Mouse (Mus musculus): ENCODE results near the gene Fis1. TPM values are rescaled to one million over a fixed set of nuclear protein-coding genes. Genes with fewer than 3 reads are reported as not detected.
A peak's percentile ranks its signal among the peaks of the same experiment; 100 is the strongest.
"Not testable (repeated sequence)": the region's sequence is repeated elsewhere in the genome, so short reads cannot be mapped to it uniquely, and the experiment has no call there.

Fis1 gene
- polyA plus RNA-seq, 1 experiment from 2014 or later, result 309 TPM

DNA sequence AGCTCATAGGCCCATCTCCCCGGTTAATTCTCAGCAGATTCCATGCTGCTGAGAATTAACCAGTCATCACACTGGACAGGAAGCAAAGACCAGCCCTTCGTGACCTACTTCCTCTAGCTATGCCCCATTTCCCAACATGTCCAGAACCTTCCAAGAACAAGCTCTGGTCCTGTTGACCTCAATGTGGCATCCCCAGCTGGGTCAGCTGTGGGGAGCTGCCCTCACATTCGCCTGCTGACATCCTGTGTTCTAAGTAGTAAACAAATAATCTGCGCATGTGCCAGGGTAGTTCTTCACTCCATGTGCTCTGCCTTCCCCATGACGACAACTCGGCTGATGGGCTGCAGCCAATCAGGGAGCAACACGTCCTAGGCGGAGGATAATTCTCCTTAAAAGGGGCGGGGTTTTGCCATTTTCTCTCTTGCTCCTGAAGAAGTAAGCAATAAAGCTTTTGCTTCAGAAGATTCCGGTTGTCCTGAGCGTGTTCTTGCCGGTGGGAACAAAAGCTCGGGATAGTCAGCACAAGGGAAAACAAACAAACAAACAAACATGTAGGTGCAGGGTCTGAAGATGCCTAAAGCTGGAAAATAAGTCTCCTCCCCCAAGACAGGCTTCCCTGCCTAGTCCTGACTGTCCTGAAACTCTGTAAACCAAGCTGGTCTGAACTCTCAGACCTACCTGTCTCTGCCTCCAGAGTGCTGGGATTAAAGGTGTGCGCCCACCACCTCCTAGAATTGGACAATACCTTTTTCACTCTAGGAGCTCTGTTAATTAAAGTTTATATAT is 3.3 kb upstream of the Fis1 start:
- H3K9me3 ChIP-seq (ENCODE audit: control insufficient read depth, low read length); H3K27ac ChIP-seq (ENCODE audit: low read depth); DNase-seq (ENCODE audit: low spot score); ATAC-seq (replicated peaks; ENCODE audit: low FRiP score, low TSS enrichment, low read depth); H3K27me3 ChIP-seq (replicated peaks; ENCODE audit: control insufficient read depth, insufficient read depth, low read length); H3K4me2 ChIP-seq (ENCODE audit: low read length); H3K4me3 ChIP-seq (ENCODE audit: low read depth, low read length); H3K36me3 ChIP-seq (ENCODE audit: control insufficient read depth, insufficient read depth, low read length); H3K9ac ChIP-seq (ENCODE audit: low read length): not testable (repeated sequence)
- 82% methylated on average over 14 of the region's 14 CpGs for WGBS
- peaks cover 10% of the 10 kb centered on the region for H3K4me1 ChIP-seq (replicated peaks; ENCODE audit: control insufficient read depth, insufficient read depth, low read length)

DNA sequence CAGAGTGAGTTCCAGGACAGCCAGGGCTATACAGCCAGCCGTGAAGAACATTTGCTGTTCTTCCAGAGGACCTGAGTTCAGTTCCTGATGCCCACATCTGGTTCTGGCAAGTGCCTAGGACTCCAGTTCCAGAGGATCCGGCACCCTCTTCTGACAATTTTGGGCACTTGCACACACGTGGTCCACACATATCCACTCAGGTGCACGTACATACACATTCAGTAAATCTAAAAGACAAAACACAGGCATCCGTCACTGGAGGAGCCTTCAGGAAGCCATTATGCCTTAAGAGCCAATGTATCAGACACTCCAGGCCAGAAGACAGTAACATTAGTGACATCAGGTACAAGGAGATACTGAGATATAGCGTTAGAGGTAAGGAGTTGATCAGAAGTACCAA is 2.6 kb upstream of the Fis1 start:
- no peaks in the 10 kb centered on the region for H3K36me3 ChIP-seq (ENCODE audit: control insufficient read depth, insufficient read depth, low read length)

DNA sequence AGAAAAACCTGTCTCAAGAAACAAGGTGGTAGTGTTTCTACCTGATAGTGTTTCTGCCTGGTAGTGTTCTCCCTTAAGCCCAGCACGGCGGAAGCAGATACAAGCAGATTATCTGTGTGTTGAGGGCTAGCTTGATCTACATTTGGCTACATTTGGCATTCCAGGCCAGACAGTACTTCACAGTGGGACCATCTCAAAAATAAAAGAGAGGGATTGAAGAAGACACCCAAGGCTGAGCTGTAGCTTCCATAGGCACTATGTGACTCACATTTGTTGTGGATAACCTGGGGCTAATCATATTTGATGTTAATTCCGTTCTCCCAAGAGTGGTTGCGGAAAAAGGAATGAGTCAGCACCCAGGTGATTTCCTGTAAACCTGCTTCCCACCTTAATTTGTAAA is 922 bp upstream of the Fis1 start:
- no peak overlapping the region for H3K4me3 ChIP-seq (ENCODE audit: low read depth, low read length)
- no peak overlapping the region for H3K9ac ChIP-seq (ENCODE audit: low read length)
- H3K27ac ChIP-seq (ENCODE audit: low read depth), result no peak overlapping the region
- H3K27me3 ChIP-seq (replicated peaks; ENCODE audit: control insufficient read depth, insufficient read depth, low read length), result no peaks in the 10 kb centered on the region
- H3K9me3 ChIP-seq (ENCODE audit: control insufficient read depth, low read length), result no peaks in the 10 kb centered on the region
- 75% methylated on average over 4 of the region's 4 CpGs for WGBS
- no peak for ATAC-seq (replicated peaks; ENCODE audit: low FRiP score, low TSS enrichment, low read depth)
- no peaks in the 10 kb centered on the region for H3K36me3 ChIP-seq (ENCODE audit: control insufficient read depth, insufficient read depth, low read length)
- no peak for DNase-seq (ENCODE audit: low spot score)
- no peak overlapping the region for H3K4me2 ChIP-seq (ENCODE audit: low read length)
- peaks cover 10% of the 10 kb centered on the region for H3K4me1 ChIP-seq (replicated peaks; ENCODE audit: control insufficient read depth, insufficient read depth, low read length)

More for the DNA sequence above, 2.6 kb upstream of the Fis1 start:
- no peaks in the 10 kb centered on the region for H3K27me3 ChIP-seq (replicated peaks; ENCODE audit: control insufficient read depth, insufficient read depth, low read length)
- ATAC-seq (replicated peaks; ENCODE audit: low FRiP score, low TSS enrichment, low read depth) (no peak), DNase-seq (ENCODE audit: low spot score) (no peak)
- no peak overlapping the region for H3K4me2 ChIP-seq (ENCODE audit: low read length)
- H3K4me1 ChIP-seq (replicated peaks; ENCODE audit: control insufficient read depth, insufficient read depth, low read length), result peaks cover 10% of the 10 kb centered on the region
- no peak overlapping the region for H3K27ac ChIP-seq (ENCODE audit: low read depth)
- WGBS, result 85% methylated on average over 6 of the region's 6 CpGs
- no peaks in the 10 kb centered on the region for H3K9me3 ChIP-seq (ENCODE audit: control insufficient read depth, low read length)
- H3K4me3 ChIP-seq (ENCODE audit: low read depth, low read length), result no peak overlapping the region
- no peak overlapping the region for H3K9ac ChIP-seq (ENCODE audit: low read length)

DNA sequence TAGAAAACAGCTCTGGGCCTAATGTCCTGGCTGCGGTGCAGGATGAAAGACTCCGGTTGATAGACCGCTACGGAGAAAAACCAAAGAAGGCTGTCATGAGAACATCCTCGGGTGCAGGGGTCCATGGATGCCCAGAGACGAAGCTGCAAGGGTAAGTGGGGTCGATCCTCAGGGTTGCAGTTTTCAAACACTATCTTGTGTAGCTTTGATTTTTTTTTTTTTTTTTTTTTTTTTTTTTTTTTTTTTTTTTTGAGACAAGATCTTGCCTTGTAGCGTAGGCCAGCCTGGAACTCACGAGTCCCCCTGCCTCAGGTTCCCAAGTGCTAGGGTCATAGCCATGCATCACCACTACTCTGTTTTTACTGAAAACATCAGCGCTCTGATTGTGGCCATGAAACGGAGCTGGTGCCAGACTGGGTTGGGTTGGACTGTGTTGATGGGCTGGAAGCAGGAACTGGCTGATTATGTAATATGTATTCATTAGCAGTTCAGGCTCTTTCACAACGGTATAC is 421 bp downstream of the Fis1 start:
- DNase-seq (ENCODE audit: low spot score) (peak; percentile 67), ATAC-seq (replicated peaks; ENCODE audit: low FRiP score, low TSS enrichment, low read depth) (0 out of 2 replicates have a peak, but pooled peaks have one; percentile 13)

DNA sequence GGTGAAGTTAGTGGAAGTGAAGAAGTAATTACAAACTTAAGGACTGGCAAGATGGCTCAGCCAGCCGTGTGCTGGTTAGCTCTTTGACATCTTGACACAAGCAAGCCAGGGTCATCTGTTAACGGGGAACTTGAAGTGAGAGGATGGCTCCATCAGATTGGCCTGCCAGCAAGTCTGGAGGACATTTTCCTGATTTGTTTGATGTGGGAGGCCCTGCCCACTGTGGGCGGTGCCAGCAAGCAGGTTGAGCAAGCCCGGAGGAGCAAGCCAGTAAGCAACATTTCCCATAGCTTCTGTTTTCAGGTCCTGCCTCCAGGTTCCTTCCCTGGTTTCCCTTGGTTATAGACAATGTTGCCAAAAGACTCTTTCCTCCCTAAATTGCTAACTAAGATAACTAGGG is 2.5 kb downstream of the Fis1 start:
- H3K36me3 ChIP-seq (ENCODE audit: control insufficient read depth, insufficient read depth, low read length), result no peaks in the 10 kb centered on the region
- H3K9ac ChIP-seq (ENCODE audit: low read length), result no peak overlapping the region
- DNase-seq (ENCODE audit: low spot score) (no peak), ATAC-seq (replicated peaks; ENCODE audit: low FRiP score, low TSS enrichment, low read depth) (no peak)
- H3K9me3 ChIP-seq (ENCODE audit: control insufficient read depth, low read length), result no peaks in the 10 kb centered on the region
- peaks cover 10% of the 10 kb centered on the region for H3K4me1 ChIP-seq (replicated peaks; ENCODE audit: control insufficient read depth, insufficient read depth, low read length)
- WGBS, result 74% methylated on average over 4 of the region's 4 CpGs
- no peaks in the 10 kb centered on the region for H3K27me3 ChIP-seq (replicated peaks; ENCODE audit: control insufficient read depth, insufficient read depth, low read length)
- H3K4me2 ChIP-seq (ENCODE audit: low read length), result no peak overlapping the region
- no peak overlapping the region for H3K4me3 ChIP-seq (ENCODE audit: low read depth, low read length)
- no peak overlapping the region for H3K27ac ChIP-seq (ENCODE audit: low read depth)

More for the DNA sequence above, 421 bp downstream of the Fis1 start:
- Histone ChIP-seq H3K4me2 (ENCODE audit: low read length) (peak overlapping the region; percentile 70), H3K4me3 (ENCODE audit: low read depth, low read length) (peak overlapping the region; percentile 94), H3K4me1 (replicated peaks; ENCODE audit: control insufficient read depth, insufficient read depth, low read length) (peaks cover 10% of the 10 kb centered on the region), H3K36me3 (ENCODE audit: control insufficient read depth, insufficient read depth, low read length) (no peaks in the 10 kb centered on the region), H3K27me3 (replicated peaks; ENCODE audit: control insufficient read depth, insufficient read depth, low read length) (no peaks in the 10 kb centered on the region), H3K27ac (ENCODE audit: low read depth) (peak overlapping the region; percentile 66), H3K9ac (ENCODE audit: low read length) (peak overlapping the region; percentile 81), H3K9me3 (ENCODE audit: control insufficient read depth, low read length) (no peaks in the 10 kb centered on the region)
- WGBS, result 2% methylated on average over 12 of the region's 12 CpGs

DNA sequence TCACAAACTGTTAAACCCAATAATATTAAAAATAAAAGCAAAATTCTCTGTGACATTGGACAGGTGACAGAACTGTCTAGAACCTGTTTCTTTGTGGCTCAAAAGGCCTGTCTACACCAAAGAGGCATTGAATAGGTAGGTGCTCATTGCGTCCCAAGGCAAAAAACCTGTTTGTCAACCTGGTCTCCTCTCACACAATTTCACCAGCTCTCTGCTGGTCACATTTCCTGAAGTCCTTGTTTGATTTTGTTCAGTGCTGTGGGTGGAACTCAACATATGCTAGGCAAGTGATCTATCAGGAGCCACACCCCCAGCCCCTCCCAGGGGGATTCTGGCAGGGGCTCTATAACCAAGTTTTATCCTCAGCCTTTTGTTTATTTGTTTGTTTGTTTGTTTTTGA is 4.2 kb downstream of the Fis1 start:
- Histone ChIP-seq H3K4me1 (replicated peaks; ENCODE audit: control insufficient read depth, insufficient read depth, low read length) (peaks cover 14% of the 10 kb centered on the region), H3K9ac (ENCODE audit: low read length) (no peak overlapping the region), H3K4me2 (ENCODE audit: low read length) (no peak overlapping the region), H3K9me3 (ENCODE audit: control insufficient read depth, low read length) (no peaks in the 10 kb centered on the region), H3K4me3 (ENCODE audit: low read depth, low read length) (no peak overlapping the region), H3K27me3 (replicated peaks; ENCODE audit: control insufficient read depth, insufficient read depth, low read length) (no peaks in the 10 kb centered on the region), H3K36me3 (ENCODE audit: control insufficient read depth, insufficient read depth, low read length) (no peaks in the 10 kb centered on the region), H3K27ac (ENCODE audit: low read depth) (no peak overlapping the region)
- ATAC-seq (replicated peaks; ENCODE audit: low FRiP score, low TSS enrichment, low read depth), result no peak
- DNase-seq (ENCODE audit: low spot score), result no peak
- 93% methylated on average over 1 of the region's 1 CpGs for WGBS

DNA sequence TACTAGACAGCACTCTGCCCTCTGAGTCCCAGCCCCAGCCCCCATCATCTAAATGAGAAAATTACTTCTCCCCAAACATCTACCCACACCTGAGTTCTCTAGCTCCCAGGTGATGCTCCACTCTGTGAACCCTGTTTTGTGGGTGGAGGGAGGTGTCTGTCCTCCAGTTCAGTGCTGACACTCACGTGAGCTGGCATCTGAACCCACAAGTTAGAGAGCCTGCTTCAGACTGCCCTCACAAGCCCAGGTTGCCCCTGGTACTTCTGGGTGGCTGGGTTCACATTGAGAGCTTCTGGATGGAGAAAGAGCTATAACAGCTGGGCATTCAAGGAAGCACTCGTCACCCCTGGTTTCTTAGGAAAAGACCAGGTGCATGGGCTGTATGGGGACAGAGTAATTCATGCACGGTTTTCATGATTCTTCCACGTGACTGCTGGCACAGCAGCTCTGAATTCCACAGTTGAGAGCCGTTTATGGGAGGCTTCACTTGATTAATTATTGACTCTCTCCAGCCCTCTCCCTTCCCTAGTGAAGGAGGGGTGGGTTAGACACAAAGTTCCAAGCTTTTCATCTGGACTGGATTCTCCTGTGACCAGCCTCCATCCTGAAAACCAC is 6.0 kb downstream of the Fis1 start:
- ATAC-seq (replicated peaks; ENCODE audit: low FRiP score, low TSS enrichment, low read depth) (0 out of 2 replicates have a peak, but pooled peaks have one; percentile 18), DNase-seq (ENCODE audit: low spot score) (no peak)
- WGBS, result 39% methylated on average over 5 of the region's 5 CpGs

DNA sequence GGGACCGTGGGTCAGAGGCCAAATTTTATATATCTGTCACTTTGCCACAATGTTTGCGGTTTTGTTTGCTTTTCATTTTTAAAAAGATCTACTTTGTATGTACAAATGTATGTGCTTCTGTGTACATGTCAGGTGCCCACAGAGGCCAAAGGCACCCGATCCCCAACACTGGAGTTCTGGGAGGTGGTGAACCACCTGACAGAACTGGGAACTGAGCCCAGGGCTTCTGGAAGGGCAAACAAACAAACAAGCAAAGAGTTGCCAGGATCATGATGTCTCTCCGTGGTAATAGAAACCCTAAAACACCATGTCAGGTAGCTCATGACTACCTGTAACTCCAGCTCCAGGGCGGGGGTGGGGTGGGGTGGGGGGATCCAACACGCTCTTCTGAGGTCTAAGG is 7.0 kb downstream of the Fis1 start:
- Histone ChIP-seq H3K27ac (ENCODE audit: low read depth) (no peak overlapping the region), H3K4me3 (ENCODE audit: low read depth, low read length) (no peak overlapping the region), H3K9ac (ENCODE audit: low read length) (no peak overlapping the region), H3K36me3 (ENCODE audit: control insufficient read depth, insufficient read depth, low read length) (peaks cover 21% of the 10 kb centered on the region), H3K4me2 (ENCODE audit: low read length) (no peak overlapping the region), H3K27me3 (replicated peaks; ENCODE audit: control insufficient read depth, insufficient read depth, low read length) (no peaks in the 10 kb centered on the region), H3K9me3 (ENCODE audit: control insufficient read depth, low read length) (no peaks in the 10 kb centered on the region), H3K4me1 (replicated peaks; ENCODE audit: control insufficient read depth, insufficient read depth, low read length) (peaks cover 7% of the 10 kb centered on the region; the same call in 1 of the 2 replicates)
- DNase-seq (ENCODE audit: low spot score) (no peak), ATAC-seq (replicated peaks; ENCODE audit: low FRiP score, low TSS enrichment, low read depth) (no peak)
- 93% methylated on average over 6 of the region's 6 CpGs for WGBS

More for the DNA sequence above, 6.0 kb downstream of the Fis1 start:
- no peaks in the 10 kb centered on the region for H3K9me3 ChIP-seq (ENCODE audit: control insufficient read depth, low read length)
- H3K9ac ChIP-seq (ENCODE audit: low read length), result no peak overlapping the region
- H3K27ac ChIP-seq (ENCODE audit: low read depth), result peak overlapping the region; percentile 66
- no peaks in the 10 kb centered on the region for H3K27me3 ChIP-seq (replicated peaks; ENCODE audit: control insufficient read depth, insufficient read depth, low read length)
- peaks cover 12% of the 10 kb centered on the region for H3K36me3 ChIP-seq (ENCODE audit: control insufficient read depth, insufficient read depth, low read length)
- peaks cover 12% of the 10 kb centered on the region for H3K4me1 ChIP-seq (replicated peaks; ENCODE audit: control insufficient read depth, insufficient read depth, low read length)
- no peak overlapping the region for H3K4me3 ChIP-seq (ENCODE audit: low read depth, low read length)
- H3K4me2 ChIP-seq (ENCODE audit: low read length), result no peak overlapping the region

All from intestine, embryonic 14.5 days (tissue).